Mouse (Mus musculus): ENCODE measurements at regions not wholly inside any gene's neighbourhood (a gene's known extent, or its start where the extent isn't known, plus 50 kb on each side); places are given as distances from the start of the nearest gene placed in this dataset.

GRCm38 (mm10) chr16:7636326-7636725 lies 788.6 kb downstream of the Tmem114 start:
- TF ChIP-seq POLR2A (IDR thresholded peaks at IDR 0.05; ENCODE audit: insufficient read length, low read depth): no peak
- TF ChIP-seq MAX (IDR thresholded peaks at IDR 0.05; ENCODE audit: low read depth): no peak
- no peak for TF ChIP-seq SRF (IDR thresholded peaks at IDR 0.05; ENCODE audit: control insufficient read depth, insufficient read length, low read depth)
- no peak for TF ChIP-seq E2F4 (IDR thresholded peaks at IDR 0.05; ENCODE audit: insufficient read depth)
- no peak for TF ChIP-seq USF1 (IDR thresholded peaks at IDR 0.05; ENCODE audit: low read depth)
- TF ChIP-seq TCF12 (IDR thresholded peaks at IDR 0.05; ENCODE audit: insufficient read depth, poor library complexity, severe bottlenecking): no peak
- TF ChIP-seq MYOG (IDR thresholded peaks at IDR 0.05; ENCODE audit: control insufficient read depth in 1 of 3, insufficient read depth in 1 of 3, insufficient read length in 2 of 3, low read depth in 2 of 3): no peak
- TF ChIP-seq POLR2AphosphoS2 (IDR thresholded peaks at IDR 0.05; ENCODE audit: insufficient read length, low read depth): no peak
- TF ChIP-seq MYOD1 (IDR thresholded peaks at IDR 0.05; ENCODE audit: control insufficient read depth in 1 of 3, insufficient read length in 2 of 3, low read depth in 2 of 3): no peak
- no peak for TF ChIP-seq REST (IDR thresholded peaks at IDR 0.05; ENCODE audit: insufficient read depth, insufficient read length)

All from myocyte (in vitro differentiated cells).